Mouse (Mus musculus) hindbrain, embryonic 11.5 days (tissue): ENCODE data around the gene Rftn1. TPM values are rescaled to one million over a fixed set of nuclear protein-coding genes. Genes with fewer than 3 reads are reported as not detected.

Source experiments
- ATAC-seq: fragments of 200-750 bp; cut with Nextera tagmentation; 2 replicates; pipeline ENCODE4 v1.8.0; 2017; ENCODE audit warnings: mild to moderate bottlenecking, moderate TSS enrichment, moderate library complexity; ENCODE audit not compliant: low FRiP score
- DNase-seq: peaks from one replicate; pipeline ENCODE4 v3.0.0-alpha.2; 2015; ENCODE audit warnings: low spot score
- H3K27ac ChIP-seq: fragments of 300-500 bp; sonication (generic); 2 replicates; pipeline ENCODE4 v1.5.1; 2014; ENCODE audit warnings: mild to moderate bottlenecking, low read depth, low read length
- H3K27me3 ChIP-seq: fragments of 300-500 bp; sonication (generic); 2 replicates; pipeline ENCODE4 v1.6.1; 2014; ENCODE audit warnings: mild to moderate bottlenecking, low read length, moderate library complexity, mixed read lengths; ENCODE audit not compliant: control insufficient read depth, insufficient read depth
- H3K36me3 ChIP-seq: fragments of 300-500 bp; sonication (generic); 2 replicates; pipeline ENCODE4 v1.6.1; 2014; ENCODE audit warnings: mild to moderate bottlenecking, low read length, moderate library complexity, mixed read lengths; ENCODE audit not compliant: control insufficient read depth, insufficient read depth
- H3K4me1 ChIP-seq: fragments of 300-500 bp; sonication (generic); replicated peaks from 2 replicates; pipeline ENCODE4 v1.6.1; 2014; ENCODE audit warnings: low read length, mixed read lengths; ENCODE audit not compliant: control insufficient read depth, insufficient read depth
- H3K4me2 ChIP-seq: fragments of 300-500 bp; sonication (generic); replicated peaks from 2 replicates; pipeline ENCODE4 v1.6.1; 2014; ENCODE audit warnings: mild to moderate bottlenecking, low read depth, low read length
- H3K4me3 ChIP-seq: fragments of 300-500 bp; sonication (generic); 2 replicates; pipeline ENCODE4 v1.5.1; 2014; ENCODE audit warnings: low read depth, low read length
- H3K9ac ChIP-seq: fragments of 300-500 bp; sonication (generic); 2 replicates; pipeline ENCODE4 v1.6.1; 2014; ENCODE audit warnings: low read depth, low read length
- H3K9me3 ChIP-seq: fragments of 300-500 bp; sonication (generic); 2 replicates; pipeline ENCODE4 v1.6.1; 2016; ENCODE audit warnings: low read length; ENCODE audit not compliant: control insufficient read depth
- WGBS: fragments of 180-500 bp; shearing (Covaris S2); extraction: QIAGEN DNeasy Blood & Tissue Kit; methylation state at CpG from one replicate; pipeline ENCODE4 v1.1.7; 2014; 5-methylcytosine and 5-hydroxymethylcytosine counted together
- polyA plus RNA-seq: library from polyadenylated mRNA; unstranded; fragments of >200 nt; fragmentation: Nextera tagmentation; extraction: Ambion mirVana; gene quantifications from 2 replicates; pipeline ENCODE4 v1.2.1, GENCODE M21; 2014

Rftn1 gene
- polyA plus RNA-seq, 1 experiment from 2014 or later = 5.6 TPM

DNA sequence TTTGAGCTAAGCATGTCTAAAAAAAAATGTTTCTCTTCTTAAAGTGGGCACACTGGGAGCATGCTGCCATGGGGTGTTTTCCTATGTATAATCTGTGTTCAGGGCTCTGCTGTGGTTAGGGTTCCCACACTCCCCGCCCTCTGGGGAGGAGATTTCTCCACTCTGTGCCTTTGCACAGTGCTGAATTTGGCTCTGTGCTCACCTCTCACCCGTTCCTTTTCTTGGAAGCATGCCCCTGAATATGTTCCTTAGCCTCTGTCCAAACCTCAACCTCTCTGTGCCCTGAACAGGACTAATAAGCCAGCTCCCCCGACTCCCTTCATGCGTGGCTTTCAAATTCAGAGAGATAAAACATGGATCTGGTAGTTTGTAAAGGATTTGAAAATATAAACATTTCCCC is 39.1 kb upstream of the Rftn1 start:
- Histone ChIP-seq H3K4me3 (no peak overlapping the region), H3K9me3 (no peaks in the 10 kb centered on the region), H3K27me3 (no peaks in the 10 kb centered on the region), H3K27ac (no peak overlapping the region), H3K4me2 (no peak overlapping the region), H3K36me3 (no peaks in the 10 kb centered on the region), H3K9ac (no peak overlapping the region), H3K4me1 (no peaks in the 10 kb centered on the region)
- ATAC-seq = no peak
- no peak for DNase-seq
- WGBS = 80% methylated on average over 4 of the region's 4 CpGs

DNA sequence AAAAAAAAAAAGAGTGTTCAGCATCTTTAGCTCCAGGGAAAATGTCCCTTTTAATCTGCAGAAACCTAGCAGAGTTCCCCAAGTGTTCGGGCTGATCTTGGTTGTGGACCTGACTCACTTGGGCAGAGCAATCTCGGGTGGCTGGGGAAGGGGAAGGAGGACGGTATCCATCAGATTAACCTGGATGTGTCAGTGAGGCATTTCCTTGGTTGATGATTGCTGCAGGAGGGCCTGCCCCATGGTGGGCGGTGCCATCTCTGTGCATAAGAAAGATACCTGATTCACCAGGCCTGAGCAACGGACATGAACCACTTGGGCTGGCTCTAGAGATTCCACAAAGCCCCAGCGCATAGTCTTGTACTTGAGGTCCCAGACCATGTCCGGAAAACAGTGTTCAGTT is 36.9 kb upstream of the Rftn1 start:
- H3K27ac ChIP-seq = no peak overlapping the region
- WGBS = 71% methylated on average over 7 of the region's 7 CpGs
- DNase-seq = no peak
- ATAC-seq = no peak
- H3K4me2 ChIP-seq = no peak overlapping the region
- H3K9ac ChIP-seq = no peak overlapping the region
- H3K27me3 ChIP-seq = no peaks in the 10 kb centered on the region
- no peaks in the 10 kb centered on the region for H3K36me3 ChIP-seq
- H3K4me3 ChIP-seq = no peak overlapping the region
- H3K9me3 ChIP-seq = no peaks in the 10 kb centered on the region
- no peaks in the 10 kb centered on the region for H3K4me1 ChIP-seq

DNA sequence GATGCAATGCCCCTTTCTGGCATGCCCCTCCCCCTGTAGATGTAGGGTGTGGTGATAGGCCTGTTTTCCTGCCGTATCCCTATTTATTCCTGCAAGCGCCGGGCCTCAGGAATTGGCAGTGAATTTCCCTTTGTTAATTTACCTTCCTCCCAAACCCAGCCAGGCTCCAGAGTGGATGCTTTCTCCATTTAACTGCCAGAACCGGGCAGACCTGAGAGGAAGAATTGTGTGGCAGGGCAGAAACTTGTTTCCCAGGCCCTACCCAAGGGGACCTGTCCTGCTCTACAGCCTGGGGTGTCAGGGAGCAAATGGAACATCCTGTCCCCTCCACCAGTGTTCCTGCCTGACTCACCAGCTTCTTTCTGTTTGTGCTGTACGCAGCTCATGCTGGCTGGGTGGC is 34.2 kb upstream of the Rftn1 start:
- ATAC-seq = no peak
- H3K4me2 ChIP-seq = no peak overlapping the region
- no peak overlapping the region for H3K4me3 ChIP-seq
- H3K9me3 ChIP-seq = no peaks in the 10 kb centered on the region
- no peaks in the 10 kb centered on the region for H3K36me3 ChIP-seq
- no peak overlapping the region for H3K27ac ChIP-seq
- H3K4me1 ChIP-seq = no peaks in the 10 kb centered on the region
- WGBS = 76% methylated on average over 5 of the region's 5 CpGs
- H3K27me3 ChIP-seq = no peaks in the 10 kb centered on the region
- DNase-seq = no peak
- H3K9ac ChIP-seq = no peak overlapping the region

DNA sequence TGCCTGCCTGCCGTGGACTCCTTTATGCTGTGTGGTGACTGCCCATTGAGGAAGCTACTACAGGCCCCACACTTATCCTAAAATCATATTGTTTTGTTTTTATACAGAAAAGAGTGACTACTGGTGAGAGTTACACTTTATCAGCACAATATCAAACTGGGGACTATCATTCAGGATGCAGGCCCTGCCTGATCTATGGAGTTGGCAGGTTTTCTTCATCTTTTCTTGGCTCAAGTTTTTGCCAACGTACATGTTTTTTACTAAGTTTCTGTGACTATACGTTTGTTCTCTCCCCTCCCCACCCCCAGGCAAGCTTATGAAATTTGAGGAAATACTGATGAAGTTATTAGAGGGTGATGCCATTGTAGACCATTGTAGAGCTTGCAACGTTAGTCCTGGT is 27.5 kb upstream of the Rftn1 start:
- DNase-seq (no peak), ATAC-seq (no peak)
- WGBS = 82% methylated on average over 4 of the region's 4 CpGs
- no peak overlapping the region for H3K4me2 ChIP-seq
- no peak overlapping the region for H3K9ac ChIP-seq
- no peak overlapping the region for H3K27ac ChIP-seq
- no peaks in the 10 kb centered on the region for H3K27me3 ChIP-seq
- H3K4me1 ChIP-seq = no peaks in the 10 kb centered on the region
- no peaks in the 10 kb centered on the region for H3K9me3 ChIP-seq
- H3K4me3 ChIP-seq = no peak overlapping the region
- H3K36me3 ChIP-seq = no peaks in the 10 kb centered on the region

DNA sequence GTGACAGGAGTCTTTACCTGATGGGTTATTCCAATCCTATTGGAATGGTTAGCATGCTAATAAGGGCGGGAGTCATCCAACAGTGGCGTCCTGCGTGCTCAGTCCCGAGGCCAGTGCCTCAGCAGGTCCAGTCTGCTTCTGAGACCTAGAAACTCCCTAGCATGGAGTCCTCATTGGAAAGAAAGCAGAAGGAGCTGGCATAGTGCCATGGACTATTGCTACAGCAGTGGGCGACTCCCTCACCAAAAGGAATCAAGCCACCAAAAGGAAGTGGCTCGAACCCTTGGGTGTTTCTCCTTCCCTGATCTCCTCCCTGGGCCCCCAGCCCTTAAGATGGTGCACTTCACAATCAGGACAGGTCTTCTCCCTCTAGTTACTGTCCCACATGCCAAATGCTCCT is 24.6 kb upstream of the Rftn1 start:
- no peak overlapping the region for H3K4me2 ChIP-seq
- no peak overlapping the region for H3K27ac ChIP-seq
- H3K9me3 ChIP-seq = no peaks in the 10 kb centered on the region
- no peaks in the 10 kb centered on the region for H3K4me1 ChIP-seq
- DNase-seq (no peak), ATAC-seq (no peak)
- H3K36me3 ChIP-seq = no peaks in the 10 kb centered on the region
- 88% methylated on average over 6 of the region's 6 CpGs for WGBS
- H3K4me3 ChIP-seq = no peak overlapping the region
- H3K27me3 ChIP-seq = no peaks in the 10 kb centered on the region
- no peak overlapping the region for H3K9ac ChIP-seq

DNA sequence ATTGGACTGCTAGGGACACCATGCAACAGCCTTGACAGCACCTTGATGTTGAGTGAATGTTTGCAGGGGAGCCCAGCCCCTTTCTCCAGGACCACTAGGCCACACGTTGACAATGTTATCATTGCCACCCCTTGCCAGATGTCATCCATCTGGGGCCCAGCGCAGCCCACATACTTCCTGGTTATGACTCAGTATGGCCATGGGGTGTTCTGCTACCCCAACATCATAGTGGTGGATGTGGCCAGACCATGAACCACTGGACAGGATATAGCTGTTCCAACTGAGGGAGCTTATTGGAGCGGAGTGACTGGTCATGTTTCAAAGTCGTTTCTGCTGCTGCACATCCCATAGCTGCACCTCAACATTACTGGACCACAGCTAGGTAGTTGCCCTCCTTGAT is 22.6 kb upstream of the Rftn1 start:
- DNase-seq (no peak), ATAC-seq (no peak)
- H3K9me3 ChIP-seq = no peaks in the 10 kb centered on the region
- no peak overlapping the region for H3K27ac ChIP-seq
- H3K36me3 ChIP-seq = no peaks in the 10 kb centered on the region
- WGBS = 85% methylated on average over 4 of the region's 4 CpGs
- no peaks in the 10 kb centered on the region for H3K27me3 ChIP-seq
- H3K4me1 ChIP-seq = no peaks in the 10 kb centered on the region
- H3K4me3 ChIP-seq = no peak overlapping the region
- H3K9ac ChIP-seq = no peak overlapping the region
- H3K4me2 ChIP-seq = no peak overlapping the region

DNA sequence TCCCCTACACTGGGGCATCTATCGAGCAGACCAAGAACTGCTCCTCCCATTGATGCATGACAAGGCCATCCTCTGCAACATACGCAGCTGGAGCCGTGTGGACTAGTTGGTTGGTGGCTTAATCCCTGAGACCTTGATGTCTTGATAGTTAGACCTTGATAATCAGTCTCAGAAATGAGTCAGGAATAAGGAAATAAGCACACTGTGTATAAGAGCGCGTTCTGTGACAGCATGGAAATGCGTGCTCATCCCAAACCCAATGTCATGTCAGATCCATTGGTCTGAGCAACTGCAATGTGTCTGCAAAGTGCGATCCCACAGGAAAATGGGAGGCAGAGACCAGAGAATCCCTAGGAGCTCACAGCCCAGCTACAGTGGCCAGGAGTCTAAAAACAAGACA is 21.3 kb upstream of the Rftn1 start:
- ATAC-seq (no peak), DNase-seq (no peak)
- H3K9me3 ChIP-seq = no peaks in the 10 kb centered on the region
- no peaks in the 10 kb centered on the region for H3K27me3 ChIP-seq
- 95% methylated on average over 7 of the region's 7 CpGs for WGBS
- H3K4me3 ChIP-seq = no peak overlapping the region
- no peak overlapping the region for H3K9ac ChIP-seq
- no peaks in the 10 kb centered on the region for H3K36me3 ChIP-seq
- H3K27ac ChIP-seq = no peak overlapping the region
- H3K4me2 ChIP-seq = no peak overlapping the region
- H3K4me1 ChIP-seq = no peaks in the 10 kb centered on the region

DNA sequence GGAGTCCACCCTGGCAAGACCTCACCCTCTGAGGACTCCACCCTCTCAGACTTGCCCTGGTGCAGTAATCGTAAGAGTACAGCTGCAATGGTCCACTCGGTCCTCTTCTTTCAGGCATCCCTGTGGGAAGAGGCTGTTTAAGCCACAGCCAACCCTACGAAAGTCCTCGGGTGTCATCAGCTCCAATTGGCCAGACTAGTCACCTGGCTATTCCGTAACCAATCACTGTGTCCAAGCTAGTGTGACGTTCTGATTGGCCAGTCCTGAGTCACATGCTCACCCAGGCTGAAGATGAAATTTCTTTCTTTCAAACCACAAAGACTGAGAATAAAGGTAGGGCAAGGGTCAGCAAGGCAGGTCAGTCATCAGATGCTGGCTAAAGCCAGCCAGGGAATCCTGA is 19.4 kb upstream of the Rftn1 start:
- WGBS = 91% methylated on average over 6 of the region's 6 CpGs
- Histone ChIP-seq H3K9ac (no peak overlapping the region), H3K27ac (no peak overlapping the region), H3K4me1 (no peaks in the 10 kb centered on the region), H3K4me3 (no peak overlapping the region), H3K9me3 (no peaks in the 10 kb centered on the region), H3K4me2 (no peak overlapping the region), H3K36me3 (no peaks in the 10 kb centered on the region), H3K27me3 (no peaks in the 10 kb centered on the region)
- DNase-seq = no peak
- ATAC-seq = no peak

DNA sequence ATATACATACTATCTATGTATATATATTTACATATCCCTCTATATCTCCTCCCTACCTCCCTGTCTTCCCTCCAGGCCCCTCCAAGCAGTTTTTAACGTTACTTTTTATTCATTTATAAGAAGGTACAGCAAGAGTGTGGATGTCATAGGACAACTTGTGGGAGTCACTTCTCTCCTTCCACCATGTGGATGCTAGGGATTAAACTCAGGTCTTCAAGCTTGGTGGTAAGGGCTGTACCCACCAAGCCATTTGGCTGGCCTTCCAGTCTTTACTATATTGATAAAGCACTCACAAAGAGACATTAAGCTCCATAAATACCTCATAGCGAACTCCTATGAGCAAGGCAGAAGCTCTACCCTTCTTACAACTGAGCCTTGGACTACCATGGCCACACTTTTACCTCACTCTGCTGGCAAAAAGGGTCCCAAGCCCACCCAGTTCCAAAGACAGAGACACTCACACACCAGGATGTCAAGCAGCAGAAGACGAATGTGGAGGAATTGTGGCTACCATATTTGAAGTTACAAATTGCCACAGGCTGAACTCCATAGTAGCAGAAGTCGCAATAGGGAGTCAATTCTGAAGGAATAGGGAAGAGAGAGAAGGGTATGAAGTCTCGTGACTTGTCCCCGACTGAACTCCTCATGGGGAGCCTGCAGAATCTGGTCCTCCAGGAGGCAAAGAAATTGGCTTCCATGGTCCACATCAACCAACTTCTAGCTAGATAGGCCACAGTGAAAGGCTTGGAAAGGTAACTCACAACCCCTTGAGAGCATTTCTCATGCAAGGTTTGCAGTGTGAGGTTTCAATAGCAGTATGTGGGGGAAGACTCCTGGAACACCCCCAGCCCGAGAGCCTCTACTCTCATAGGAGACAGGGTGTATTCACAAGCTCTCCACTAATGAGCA is 17.9 kb upstream of the Rftn1 start:
- DNase-seq = no peak
- no peaks in the 10 kb centered on the region for H3K9me3 ChIP-seq
- no peak overlapping the region for H3K4me2 ChIP-seq
- H3K27ac ChIP-seq = no peak overlapping the region
- no peaks in the 10 kb centered on the region for H3K4me1 ChIP-seq
- no peaks in the 10 kb centered on the region for H3K27me3 ChIP-seq
- no peak for ATAC-seq
- H3K9ac ChIP-seq = no peak overlapping the region
- no peaks in the 10 kb centered on the region for H3K36me3 ChIP-seq
- no peak overlapping the region for H3K4me3 ChIP-seq
- 84% methylated on average over 7 of the region's 7 CpGs for WGBS
